Mouse (Mus musculus): ENCODE results near the gene Tfam. TPM values are rescaled to one million over a fixed set of nuclear protein-coding genes. Genes with fewer than 3 reads are reported as not detected.
A peak's percentile ranks its signal among the peaks of the same experiment; 100 is the strongest.

Tfam gene
- polyA plus RNA-seq, 1 experiment from 2014 or later, result 81.1 TPM

- H3K36me3 ChIP-seq (replicated peaks), result peaks cover 9% of the 10 kb centered on the region; the same call in 1 of the 2 replicates
- no peak overlapping the region for H3K4me3 ChIP-seq (replicated peaks)
- no peaks in the 10 kb centered on the region for H3K27me3 ChIP-seq
- H3K27ac ChIP-seq, result no peak overlapping the region
- no peak overlapping the region for H3K4me2 ChIP-seq
- H3K9me3 ChIP-seq, result no peaks in the 10 kb centered on the region
- ATAC-seq (ENCODE audit: low FRiP score), result peak; percentile 72
- peaks cover 8% of the 10 kb centered on the region; the same call in 1 of the 2 replicates for H3K4me1 ChIP-seq
- 0 out of 2 replicates have a peak overlapping the region, but pooled peaks have one; percentile 2 for H3K9ac ChIP-seq
- 22% methylated on average over 8 of the region's 8 CpGs for WGBS
Measured at GRCm38 (mm10) chr10:71218228-71218892, 19.7 kb downstream of the Tfam start.

- no peak overlapping the region for H3K9ac ChIP-seq
- no peaks in the 10 kb centered on the region for H3K4me1 ChIP-seq
- H3K9me3 ChIP-seq, result no peaks in the 10 kb centered on the region
- no peak for ATAC-seq (ENCODE audit: low FRiP score)
- no peak overlapping the region for H3K27ac ChIP-seq
- H3K36me3 ChIP-seq (replicated peaks), result no peaks in the 10 kb centered on the region
- no peak overlapping the region for H3K4me3 ChIP-seq (replicated peaks)
- WGBS, result 81% methylated on average over 9 of the region's 9 CpGs
- no peak overlapping the region for H3K4me2 ChIP-seq
- H3K27me3 ChIP-seq, result no peaks in the 10 kb centered on the region
Measured at GRCm38 (mm10) chr10:71215996-71216395, 22.1 kb downstream of the Tfam start.

- Histone ChIP-seq H3K4me1 (no peaks in the 10 kb centered on the region), H3K4me2 (no peak overlapping the region), H3K36me3 (replicated peaks) (no peaks in the 10 kb centered on the region), H3K9me3 (no peaks in the 10 kb centered on the region), H3K27ac (no peak overlapping the region), H3K9ac (no peak overlapping the region), H3K4me3 (replicated peaks) (no peak overlapping the region), H3K27me3 (no peaks in the 10 kb centered on the region)
- no peak for ATAC-seq (ENCODE audit: low FRiP score)
- WGBS, result 88% methylated on average over 2 of the region's 2 CpGs
Measured at GRCm38 (mm10) chr10:71201512-71201911, 36.6 kb downstream of the Tfam start.

DNA sequence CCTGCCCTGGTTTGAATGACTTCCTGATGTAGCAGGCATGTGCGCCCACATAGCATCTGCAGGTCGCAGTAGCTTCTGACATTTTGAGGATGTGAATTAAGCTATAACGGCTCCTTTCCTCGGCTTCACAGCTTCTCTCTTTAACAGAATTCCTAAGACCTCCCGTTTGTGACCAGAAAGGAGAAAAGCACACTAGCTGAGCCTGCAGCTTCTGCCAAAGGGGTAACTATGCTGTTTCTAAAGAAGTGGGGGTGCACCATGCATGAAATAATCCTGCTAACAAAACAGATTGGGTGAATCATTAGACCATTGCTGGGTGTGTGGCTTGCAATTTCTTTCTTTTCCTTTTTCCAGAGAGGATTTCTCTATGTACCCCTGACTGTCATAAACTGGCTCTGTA is 37.1 kb downstream of the Tfam start:
- WGBS, result 71% methylated on average over 5 of the region's 5 CpGs
- no peak overlapping the region for H3K4me3 ChIP-seq (replicated peaks)
- H3K27me3 ChIP-seq, result no peaks in the 10 kb centered on the region
- no peak for ATAC-seq (ENCODE audit: low FRiP score)
- no peaks in the 10 kb centered on the region for H3K36me3 ChIP-seq (replicated peaks)
- H3K4me1 ChIP-seq, result no peaks in the 10 kb centered on the region
- H3K4me2 ChIP-seq, result no peak overlapping the region
- no peak overlapping the region for H3K27ac ChIP-seq
- no peaks in the 10 kb centered on the region for H3K9me3 ChIP-seq
- no peak overlapping the region for H3K9ac ChIP-seq

DNA sequence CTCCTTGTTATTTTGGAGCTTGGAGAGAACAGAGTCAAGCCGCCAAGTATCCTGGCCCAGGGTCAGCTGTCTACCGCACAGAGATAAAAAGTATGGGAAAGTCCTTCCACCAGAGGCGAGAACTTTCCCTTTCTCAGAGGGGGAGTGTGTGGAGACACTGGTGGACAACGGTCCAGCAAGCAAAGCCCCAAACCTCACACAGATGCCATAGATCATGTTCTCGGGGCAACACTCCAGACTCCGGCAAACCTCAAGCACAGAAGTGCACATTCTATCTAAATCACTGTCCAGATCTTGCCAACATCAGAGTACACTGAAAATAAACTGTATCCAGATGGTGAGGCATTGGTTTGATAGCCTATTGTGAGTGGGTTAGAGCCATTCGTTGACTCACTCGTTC is 39.4 kb downstream of the Tfam start:
- H3K27ac ChIP-seq, result no peak overlapping the region
- 92% methylated on average over 8 of the region's 8 CpGs for WGBS
- H3K27me3 ChIP-seq, result no peaks in the 10 kb centered on the region
- H3K4me3 ChIP-seq (replicated peaks), result no peak overlapping the region
- 0 out of 2 replicates have a peak, but pooled peaks cover 2% of the 10 kb centered on the region for H3K4me1 ChIP-seq
- no peak for ATAC-seq (ENCODE audit: low FRiP score)
- no peak overlapping the region for H3K4me2 ChIP-seq
- H3K9me3 ChIP-seq, result no peaks in the 10 kb centered on the region
- no peaks in the 10 kb centered on the region for H3K36me3 ChIP-seq (replicated peaks)
- H3K9ac ChIP-seq, result no peak overlapping the region

GRCm38 (mm10) chr10:71197036-71197785 is 40.9 kb downstream of the Tfam start:
- Histone ChIP-seq H3K9me3 (no peaks in the 10 kb centered on the region), H3K4me1 (peaks cover 6% of the 10 kb centered on the region; the same call in 1 of the 2 replicates), H3K9ac (no peak overlapping the region), H3K4me2 (no peak overlapping the region), H3K27me3 (no peaks in the 10 kb centered on the region), H3K36me3 (replicated peaks) (no peaks in the 10 kb centered on the region), H3K27ac (no peak overlapping the region), H3K4me3 (replicated peaks) (no peak overlapping the region)
- ATAC-seq (ENCODE audit: low FRiP score), result no peak
- WGBS, result 84% methylated on average over 14 of the region's 14 CpGs

GRCm38 (mm10) chr10:71195501-71195900 is 42.6 kb downstream of the Tfam start:
- H3K4me2 ChIP-seq, result no peak overlapping the region
- H3K27me3 ChIP-seq, result no peaks in the 10 kb centered on the region
- no peak overlapping the region for H3K9ac ChIP-seq
- no peaks in the 10 kb centered on the region for H3K9me3 ChIP-seq
- no peaks in the 10 kb centered on the region for H3K36me3 ChIP-seq (replicated peaks)
- H3K27ac ChIP-seq, result no peak overlapping the region
- no peak for ATAC-seq (ENCODE audit: low FRiP score)
- H3K4me3 ChIP-seq (replicated peaks), result no peak overlapping the region
- peaks cover 6% of the 10 kb centered on the region; the same call in 1 of the 2 replicates for H3K4me1 ChIP-seq
- WGBS, result 55% methylated on average over 9 of the region's 9 CpGs

DNA sequence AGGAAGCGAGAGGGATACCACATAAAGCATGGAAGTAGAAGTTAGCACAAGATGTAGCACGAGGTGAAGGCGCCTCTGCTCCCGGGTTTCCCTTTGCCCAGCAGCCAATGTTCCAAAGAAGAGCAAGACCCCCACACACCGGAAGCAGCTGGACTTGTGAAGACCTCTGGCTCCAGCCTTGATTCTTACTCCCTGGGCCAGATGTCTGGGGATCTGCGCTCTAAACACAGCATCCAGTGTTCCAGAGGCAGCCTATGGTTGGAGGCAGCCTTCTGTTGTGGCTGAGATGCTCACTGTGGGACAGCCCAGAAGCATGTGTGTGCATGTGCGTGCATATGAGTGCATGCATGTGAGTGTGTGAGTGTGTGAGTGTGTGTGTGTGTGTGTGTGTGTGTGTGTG is 43.4 kb downstream of the Tfam start:
- Histone ChIP-seq H3K36me3 (replicated peaks) (no peaks in the 10 kb centered on the region), H3K9me3 (no peaks in the 10 kb centered on the region), H3K4me1 (peaks cover 6% of the 10 kb centered on the region; the same call in 1 of the 2 replicates), H3K4me2 (no peak overlapping the region), H3K9ac (no peak overlapping the region), H3K27me3 (no peaks in the 10 kb centered on the region), H3K27ac (no peak overlapping the region), H3K4me3 (replicated peaks) (no peak overlapping the region)
- 88% methylated on average over 7 of the region's 7 CpGs for WGBS
- ATAC-seq (ENCODE audit: low FRiP score), result no peak

GRCm38 (mm10) chr10:71193319-71193718 is 44.8 kb downstream of the Tfam start:
- Histone ChIP-seq H3K36me3 (replicated peaks) (no peaks in the 10 kb centered on the region), H3K4me1 (peaks cover 6% of the 10 kb centered on the region; the same call in 1 of the 2 replicates), H3K9ac (no peak overlapping the region), H3K9me3 (no peaks in the 10 kb centered on the region), H3K27ac (no peak overlapping the region), H3K27me3 (no peaks in the 10 kb centered on the region), H3K4me3 (replicated peaks) (no peak overlapping the region), H3K4me2 (no peak overlapping the region)
- WGBS, result 57% methylated on average over 7 of the region's 7 CpGs
- no peak for ATAC-seq (ENCODE audit: low FRiP score)

DNA sequence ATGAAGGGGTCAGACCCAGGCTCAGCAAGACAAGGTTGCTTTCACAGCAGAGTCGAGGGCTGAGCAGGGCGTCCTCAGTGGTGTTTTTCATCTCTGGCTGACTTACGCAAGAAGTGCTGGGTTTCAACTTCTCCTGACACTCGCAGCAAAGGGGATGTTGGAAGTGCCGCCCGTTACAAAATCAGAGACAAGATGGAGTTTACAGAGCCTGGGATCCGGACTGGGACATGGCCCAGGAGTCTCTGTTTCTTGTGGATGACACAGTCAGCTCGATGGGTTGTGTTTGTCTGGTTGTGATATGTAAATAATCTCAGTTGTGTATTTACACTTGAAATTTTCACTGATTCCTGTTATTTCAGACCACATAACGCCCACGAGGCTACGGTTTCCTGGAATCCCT is 45.2 kb downstream of the Tfam start:
- Histone ChIP-seq H3K9ac (no peak overlapping the region), H3K9me3 (no peaks in the 10 kb centered on the region), H3K27me3 (no peaks in the 10 kb centered on the region), H3K4me2 (no peak overlapping the region), H3K4me1 (peaks cover 6% of the 10 kb centered on the region; the same call in 1 of the 2 replicates), H3K27ac (no peak overlapping the region), H3K36me3 (replicated peaks) (no peaks in the 10 kb centered on the region), H3K4me3 (replicated peaks) (no peak overlapping the region)
- WGBS, result 85% methylated on average over 11 of the region's 11 CpGs
- ATAC-seq (ENCODE audit: low FRiP score), result no peak

DNA sequence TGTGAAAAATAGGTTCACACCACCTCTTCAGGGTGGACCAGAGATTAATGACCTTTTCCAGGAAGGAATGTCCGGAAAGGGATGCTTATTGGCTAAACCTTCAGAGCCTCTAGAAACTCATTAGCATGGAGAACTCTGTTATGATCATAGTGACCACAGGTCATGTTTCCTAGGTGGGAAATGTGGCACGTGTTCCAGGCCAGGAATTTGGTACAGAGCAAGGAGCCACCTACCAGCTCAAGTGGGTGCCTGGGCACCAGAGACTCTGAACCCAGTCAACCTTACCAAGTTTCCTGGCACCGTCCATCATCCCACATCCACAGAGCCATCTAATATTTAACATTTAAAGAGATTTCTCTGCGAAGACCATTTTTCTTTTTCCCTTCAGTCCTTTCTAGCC is 49.4 kb downstream of the Tfam start:
- Histone ChIP-seq H3K4me1 (peaks cover 4% of the 10 kb centered on the region; the same call in 1 of the 2 replicates), H3K9me3 (no peaks in the 10 kb centered on the region), H3K4me2 (no peak overlapping the region), H3K4me3 (replicated peaks) (no peak overlapping the region), H3K27me3 (no peaks in the 10 kb centered on the region), H3K36me3 (replicated peaks) (no peaks in the 10 kb centered on the region), H3K27ac (no peak overlapping the region), H3K9ac (no peak overlapping the region)
- WGBS, result 88% methylated on average over 4 of the region's 4 CpGs
- no peak for ATAC-seq (ENCODE audit: low FRiP score)

- no peak overlapping the region for H3K4me3 ChIP-seq (replicated peaks)
- no peak overlapping the region for H3K27ac ChIP-seq
- H3K27me3 ChIP-seq, result no peaks in the 10 kb centered on the region
- H3K4me1 ChIP-seq, result no peaks in the 10 kb centered on the region
- 88% methylated on average over 7 of the region's 7 CpGs for WGBS
- no peak for ATAC-seq (ENCODE audit: low FRiP score)
- no peak overlapping the region for H3K4me2 ChIP-seq
- 0 out of 2 replicates have a peak, but pooled peaks cover 4% of the 10 kb centered on the region for H3K9me3 ChIP-seq
- no peak overlapping the region for H3K9ac ChIP-seq
- no peaks in the 10 kb centered on the region for H3K36me3 ChIP-seq (replicated peaks)
Measured at GRCm38 (mm10) chr10:71185059-71185458, 53.0 kb downstream of the Tfam start.

All from forebrain, embryonic 12.5 days (tissue).